Mouse (Mus musculus) C2C12 (cell line): ENCODE results near the gene Rbmxl2. TPM values are rescaled to one million over a fixed set of nuclear protein-coding genes. Genes with fewer than 3 reads are reported as not detected.

Source experiments
- H3K27me3 ChIP-seq: one replicate; pipeline ENCODE4 v1.6.1; 2011; ENCODE audit not compliant: control insufficient read depth, insufficient read depth, insufficient read length
- H3K36me3 ChIP-seq: one replicate; pipeline ENCODE4 v1.6.1; 2011; ENCODE audit not compliant: control insufficient read depth, insufficient read depth
- H3K4me3 ChIP-seq: one replicate; pipeline ENCODE4 v1.5.1; 2011; ENCODE audit warnings: mild to moderate bottlenecking, control low read depth; ENCODE audit not compliant: poor library complexity, insufficient read depth, severe bottlenecking
- H3K79me2 ChIP-seq: one replicate; pipeline ENCODE4 v1.6.1; 2011; ENCODE audit not compliant: control insufficient read depth, insufficient read depth
- H3K79me3 ChIP-seq: one replicate; pipeline ENCODE4 v1.6.1; 2011; ENCODE audit warnings: low read depth, control low read depth
- H3ac ChIP-seq: one replicate; pipeline ENCODE3; 2011; ENCODE audit warnings: low read depth; ENCODE audit not compliant: control insufficient read depth, insufficient read length
- CEBPB ChIP-seq: IDR thresholded peaks from one replicate; pipeline ENCODE4 v1.6.1; 2011; ENCODE audit warnings: low read depth, mild to moderate bottlenecking, control low read depth, moderate library complexity
- CTCF ChIP-seq: IDR thresholded peaks from one replicate; pipeline ENCODE4 v1.5.1; 2011; ENCODE audit not compliant: control insufficient read depth, insufficient read depth, insufficient read length
- FOSL1 ChIP-seq: IDR thresholded peaks from one replicate; pipeline ENCODE4 v1.8.0; 2011; ENCODE audit warnings: mild to moderate bottlenecking, low read length; ENCODE audit not compliant: poor library complexity, insufficient read depth, severe bottlenecking
- MAX ChIP-seq: IDR thresholded peaks from one replicate; pipeline ENCODE4 v1.6.1; 2011; ENCODE audit warnings: mild to moderate bottlenecking, control low read depth
- MYOD1 ChIP-seq: IDR thresholded peaks from one replicate; pipeline ENCODE4 v1.6.1; 2011; ENCODE audit warnings: low read depth; ENCODE audit not compliant: control insufficient read depth, insufficient read length
- MYOG ChIP-seq: IDR thresholded peaks from one replicate; pipeline ENCODE4 v1.6.1; 2011; ENCODE audit not compliant: control insufficient read depth, insufficient read length; ENCODE audit errors: extremely low read depth
- USF1 ChIP-seq: IDR thresholded peaks from one replicate; pipeline ENCODE4 v1.6.1; 2011; ENCODE audit warnings: low read depth, mild to moderate bottlenecking, control low read depth, moderate library complexity
- long read RNA-seq, 2 experiments: library from polyadenylated mRNA; unstranded; transcript quantifications; one replicate each; pipeline ENCODE4 v2.0.0; 2019 to 2020
- polyA plus RNA-seq: library from polyadenylated mRNA; unstranded; fragments of >200 nt; fragmentation: generic; extraction: Trizol; gene quantifications from one replicate; pipeline ENCODE4 v1.2.1, GENCODE M21; 2012; ENCODE audit warnings: missing spikeins

The Rbmxl2 gene
- not detected for polyA plus RNA-seq
- long read RNA-seq, experiment 1 = 0 reads
- long read RNA-seq, experiment 2 = 0 reads

DNA sequence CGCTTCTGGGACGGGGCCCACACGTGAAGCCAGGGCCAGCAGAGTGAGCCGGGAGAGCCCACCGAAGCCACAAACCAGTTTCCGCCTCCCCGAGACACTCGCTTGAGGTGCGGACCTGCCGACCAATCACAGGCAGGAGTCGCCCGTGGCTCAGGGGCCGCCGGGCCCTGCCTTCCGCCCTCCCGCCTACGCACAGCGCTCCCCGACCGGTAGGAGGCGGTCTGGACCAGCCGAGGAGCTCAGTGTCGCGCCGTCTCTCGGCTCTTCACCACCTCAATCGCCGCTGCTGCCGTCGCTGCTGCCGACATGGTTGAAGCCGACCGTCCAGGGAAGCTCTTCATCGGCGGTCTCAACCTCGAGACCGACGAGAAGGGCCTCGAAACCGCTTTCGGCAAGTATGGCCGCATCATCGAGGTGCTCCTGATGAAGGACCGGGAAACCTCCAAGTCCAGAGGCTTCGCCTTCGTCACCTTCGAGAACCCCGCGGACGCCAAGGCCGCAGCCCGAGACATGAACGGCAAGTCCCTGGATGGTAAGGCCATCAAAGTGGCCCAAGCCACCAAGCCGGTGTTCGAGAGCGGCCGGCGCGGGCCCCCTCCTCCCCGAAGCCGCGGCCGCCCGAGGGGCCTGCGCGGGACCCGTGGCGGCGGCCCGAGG, at the start of gene Rbmxl2:
Gene Rbmxl2, plus strand, starts transcription at position 242 of the 657 bp plus-strand sequence.
- Histone ChIP-seq H3K27me3 (no peaks in the 10 kb centered on the region), H3K4me3 (no peak within 1 kb of the TSS)
- TF ChIP-seq MAX (no peak), CTCF (no peak), FOSL1 (no peak), MYOD1 (no peak), USF1 (no peak), CEBPB (no peak)

DNA sequence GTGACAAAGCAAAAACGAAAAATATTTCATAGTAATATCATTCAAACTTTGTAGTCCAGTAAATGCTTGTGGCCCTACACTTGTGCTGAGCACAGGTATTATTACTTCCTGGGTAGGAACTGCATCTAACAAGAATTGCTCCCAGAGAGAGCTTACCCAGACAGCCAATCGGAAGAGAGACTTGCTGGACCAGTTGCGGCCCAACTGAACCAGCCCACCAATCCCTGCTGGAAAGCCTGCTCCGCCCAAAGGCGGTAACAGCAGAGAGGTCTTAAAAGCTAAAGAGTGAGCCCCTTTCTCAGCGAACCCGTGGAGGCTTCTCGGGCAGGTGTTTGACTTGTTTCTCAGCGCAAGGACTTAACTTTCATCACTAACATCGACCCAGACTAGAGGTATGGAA, 42.6 kb upstream of the Rbmxl2 start, which contains the start of gene Nlrp14:
Gene Nlrp14, plus strand, starts transcription at position 301 of the 400 bp plus-strand sequence.
- Histone ChIP-seq H3K36me3 (no peaks in the 10 kb centered on the region), H3K79me2 (no peaks in the 10 kb centered on the region), H3K4me3 (no peak within 1 kb of the TSS), H3K79me3 (no peaks in the 10 kb centered on the region), H3K27me3 (no peaks in the 10 kb centered on the region), H3ac (no peak within 1 kb of the TSS)
- TF ChIP-seq MAX = no peak
- no peak for TF ChIP-seq CEBPB
- TF ChIP-seq FOSL1 = no peak
- TF ChIP-seq USF1 = no peak
- no peak for TF ChIP-seq CTCF
- no peak for TF ChIP-seq MYOD1
- TF ChIP-seq MYOG = no peak

More for the DNA sequence above, at the start of gene Rbmxl2:
- Histone ChIP-seq H3K79me2 (no peaks in the 10 kb centered on the region), H3K36me3 (no peaks in the 10 kb centered on the region), H3K79me3 (no peaks in the 10 kb centered on the region), H3ac (no peak within 1 kb of the TSS)

DNA sequence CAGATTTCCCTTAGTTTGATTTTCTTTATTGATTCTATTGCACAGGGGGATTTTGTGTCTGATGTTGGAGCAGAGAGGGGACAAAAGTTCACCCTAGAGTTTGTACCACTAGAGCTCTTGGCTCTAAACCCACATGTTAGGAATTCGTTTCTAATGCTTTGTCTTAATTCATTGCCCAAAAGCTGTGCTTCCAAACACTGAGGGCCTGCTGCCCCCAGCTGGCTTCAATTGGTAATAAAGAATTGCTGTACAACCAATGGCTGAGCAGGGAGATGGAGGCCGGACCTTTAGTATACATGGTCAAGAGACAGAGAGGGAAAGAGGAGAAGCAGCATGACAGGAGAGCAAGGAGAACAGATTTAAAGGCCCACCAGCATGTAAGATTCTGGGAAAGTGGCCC, 28.8 kb upstream of the Rbmxl2 start:
- Histone ChIP-seq H3K27me3 (no peaks in the 10 kb centered on the region), H3K79me2 (no peaks in the 10 kb centered on the region), H3K4me3 (no peak overlapping the region), H3ac (no peak overlapping the region), H3K79me3 (no peaks in the 10 kb centered on the region), H3K36me3 (no peaks in the 10 kb centered on the region)
- TF ChIP-seq FOSL1 (no peak), CEBPB (no peak)

DNA sequence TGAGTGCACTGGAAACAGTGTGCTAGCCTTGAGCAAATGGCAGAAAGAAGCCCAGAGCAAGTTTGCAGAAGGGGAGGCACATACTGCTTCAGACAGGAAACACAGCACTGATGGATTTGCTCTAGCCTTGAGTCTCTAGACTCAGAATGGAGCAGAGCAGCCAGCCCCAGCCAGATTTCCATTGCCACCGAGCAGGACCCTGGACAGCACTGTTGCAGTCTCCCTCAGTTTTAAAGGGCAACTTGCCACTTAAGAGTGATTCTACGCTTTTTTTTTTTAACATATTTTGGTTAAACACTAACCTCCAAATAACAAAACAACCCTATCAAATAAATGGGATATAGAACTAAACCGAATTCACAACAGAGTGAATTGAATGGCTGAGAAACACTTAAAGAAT, 7.4 kb upstream of the Rbmxl2 start:
- no peaks in the 10 kb centered on the region for H3K36me3 ChIP-seq
- no peaks in the 10 kb centered on the region for H3K79me2 ChIP-seq
- H3ac ChIP-seq = no peak overlapping the region
- TF ChIP-seq MYOG (no peak), USF1 (no peak), FOSL1 (no peak), MYOD1 (no peak), CEBPB (no peak), CTCF (no peak)
- H3K4me3 ChIP-seq = no peak overlapping the region
- no peaks in the 10 kb centered on the region for H3K27me3 ChIP-seq
- H3K79me3 ChIP-seq = no peaks in the 10 kb centered on the region

DNA sequence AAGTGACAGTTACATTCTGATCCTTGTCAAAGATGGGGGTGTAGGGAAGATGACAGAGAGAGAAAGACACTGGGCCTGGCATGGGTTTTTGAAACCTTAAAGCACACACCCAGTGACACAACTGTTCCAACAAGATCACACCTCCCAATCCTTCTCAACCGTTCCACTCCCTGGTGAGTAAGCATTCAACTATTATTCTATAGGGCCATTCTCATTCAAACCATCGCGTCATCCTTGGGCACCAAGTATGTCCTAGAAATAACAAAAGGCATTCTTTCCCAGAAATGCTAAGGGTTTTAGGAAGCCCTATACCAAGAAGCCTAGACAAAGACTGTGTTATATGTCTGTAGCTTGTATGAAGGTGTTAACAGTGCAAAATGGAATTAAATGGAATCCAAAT, 1.4 kb upstream of the Rbmxl2 start:
- Histone ChIP-seq H3K27me3 (no peaks in the 10 kb centered on the region), H3K79me2 (no peaks in the 10 kb centered on the region), H3K36me3 (no peaks in the 10 kb centered on the region), H3K4me3 (no peak overlapping the region), H3ac (no peak overlapping the region), H3K79me3 (no peaks in the 10 kb centered on the region)
- TF ChIP-seq CTCF (no peak), MAX (no peak)

DNA sequence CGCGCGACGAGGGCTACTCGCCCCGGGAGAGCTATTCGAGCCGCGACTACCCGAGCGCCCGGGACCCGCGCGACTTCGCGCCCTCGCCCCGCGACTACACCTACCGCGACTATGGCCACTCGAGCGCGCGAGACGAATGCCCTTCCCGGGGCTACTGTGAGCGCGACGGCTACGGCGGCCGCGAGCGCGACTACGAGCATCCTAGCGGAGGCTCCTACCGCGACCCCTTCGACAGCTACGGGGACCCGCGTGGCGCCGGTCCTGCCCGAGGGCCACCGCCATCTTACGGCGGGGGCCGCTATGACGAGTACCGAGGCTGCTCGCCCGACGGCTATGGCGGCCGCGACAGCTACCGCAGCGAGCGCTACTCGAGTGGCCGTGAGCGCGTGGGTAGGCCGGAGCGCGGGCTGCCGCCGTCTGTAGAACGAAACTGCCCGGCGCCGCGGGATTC, 906 bp downstream of the Rbmxl2 start:
- H3ac ChIP-seq = no peak overlapping the region
- no peaks in the 10 kb centered on the region for H3K79me3 ChIP-seq
- TF ChIP-seq MYOG (no peak), CEBPB (no peak), CTCF (no peak), MAX (no peak), MYOD1 (no peak), FOSL1 (no peak), USF1 (no peak)
- no peak overlapping the region for H3K4me3 ChIP-seq
- H3K36me3 ChIP-seq = no peaks in the 10 kb centered on the region
- no peaks in the 10 kb centered on the region for H3K27me3 ChIP-seq
- no peaks in the 10 kb centered on the region for H3K79me2 ChIP-seq
